Mouse (Mus musculus) cerebellum, postnatal 14 days (tissue): ENCODE measurements around the gene Vsir.
A peak's percentile ranks its signal among the peaks of the same experiment; 100 is the strongest.

Experiments used
- DNase-seq, 2 experiments: peaks; one replicate each; pipeline ENCODE4 v3.0.0; 2021; ENCODE audit warnings: mixed read lengths in 2 of 2

The Vsir gene

DNA sequence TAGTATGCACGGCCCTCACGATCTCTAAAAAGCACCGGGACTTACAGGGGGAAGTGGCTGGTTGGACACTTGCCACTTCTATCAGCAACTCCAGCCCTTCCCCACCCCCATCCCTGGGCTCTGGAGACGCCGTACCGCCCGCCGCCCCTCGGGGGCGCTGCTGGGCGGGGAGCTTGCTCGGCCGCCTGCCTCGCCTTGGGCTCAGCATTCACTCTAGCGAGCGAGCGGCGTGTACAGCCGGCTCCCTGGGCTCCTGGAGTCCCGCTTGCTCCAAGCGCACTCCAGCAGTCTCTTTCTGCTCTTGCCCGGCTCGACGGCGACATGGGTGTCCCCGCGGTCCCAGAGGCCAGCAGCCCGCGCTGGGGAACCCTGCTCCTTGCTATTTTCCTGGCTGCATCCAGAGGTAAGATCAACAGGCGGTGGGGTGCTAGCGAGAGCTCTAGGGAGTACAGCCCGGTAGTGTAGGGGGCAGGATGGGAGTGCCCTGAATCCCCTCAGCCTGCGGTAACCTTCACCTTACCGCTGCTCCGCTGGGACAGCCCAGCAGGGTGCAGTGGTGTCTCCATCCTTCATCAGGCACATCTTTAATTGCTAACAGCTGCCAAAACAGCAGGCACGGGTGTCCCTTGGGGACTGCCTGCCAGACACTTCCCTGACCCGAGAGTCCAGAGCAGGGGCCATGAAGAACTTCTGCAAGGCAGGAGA is at the start of gene Vsir:
Vsir (plus strand) TSS at position 151 of the 705 bp plus-strand sequence.
- DNase-seq = peak; percentile 44 to 67

DNA sequence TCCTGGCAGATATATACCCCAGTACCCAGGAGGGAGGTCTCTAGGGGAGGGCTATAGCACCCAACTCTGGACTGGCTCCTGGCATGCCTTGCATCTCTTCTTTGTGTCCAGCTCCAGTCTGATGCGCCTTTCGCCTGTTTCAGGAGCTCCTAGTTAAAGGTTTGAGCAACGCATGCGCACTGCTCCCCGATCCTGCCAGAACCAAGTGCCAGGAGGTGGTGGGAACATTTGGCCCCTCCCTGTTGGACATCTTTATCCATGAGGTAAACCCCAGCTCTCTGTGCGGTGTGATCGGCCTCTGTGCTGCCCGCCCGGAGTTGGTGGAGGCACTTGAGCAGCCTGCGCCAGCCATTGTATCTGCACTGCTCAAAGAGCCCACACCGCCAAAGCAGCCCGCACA is 47.0 kb upstream of the Vsir start:
- no peak for DNase-seq

DNA sequence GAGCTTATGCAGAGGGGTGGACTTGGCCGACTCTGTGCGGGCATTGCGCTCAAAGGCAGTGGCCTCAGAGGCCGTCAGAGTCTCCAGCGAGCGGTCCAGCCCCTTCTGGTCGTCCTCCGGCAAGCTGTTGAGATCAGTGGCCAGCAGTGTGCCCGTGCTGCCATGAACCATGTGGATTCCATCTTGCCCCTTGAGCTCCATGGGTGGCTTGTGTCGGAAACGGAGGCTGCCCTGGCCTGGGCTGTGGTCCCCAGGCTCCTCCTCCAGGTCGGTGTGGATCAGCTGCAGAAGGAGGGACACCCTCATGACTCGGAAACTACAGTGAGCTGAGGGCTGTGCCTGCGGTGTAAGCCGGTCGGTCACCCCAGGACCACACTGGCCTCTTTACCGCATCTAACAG is 43.2 kb upstream of the Vsir start:
- peak in 1 of 2 experiments; percentile 19 for DNase-seq

DNA sequence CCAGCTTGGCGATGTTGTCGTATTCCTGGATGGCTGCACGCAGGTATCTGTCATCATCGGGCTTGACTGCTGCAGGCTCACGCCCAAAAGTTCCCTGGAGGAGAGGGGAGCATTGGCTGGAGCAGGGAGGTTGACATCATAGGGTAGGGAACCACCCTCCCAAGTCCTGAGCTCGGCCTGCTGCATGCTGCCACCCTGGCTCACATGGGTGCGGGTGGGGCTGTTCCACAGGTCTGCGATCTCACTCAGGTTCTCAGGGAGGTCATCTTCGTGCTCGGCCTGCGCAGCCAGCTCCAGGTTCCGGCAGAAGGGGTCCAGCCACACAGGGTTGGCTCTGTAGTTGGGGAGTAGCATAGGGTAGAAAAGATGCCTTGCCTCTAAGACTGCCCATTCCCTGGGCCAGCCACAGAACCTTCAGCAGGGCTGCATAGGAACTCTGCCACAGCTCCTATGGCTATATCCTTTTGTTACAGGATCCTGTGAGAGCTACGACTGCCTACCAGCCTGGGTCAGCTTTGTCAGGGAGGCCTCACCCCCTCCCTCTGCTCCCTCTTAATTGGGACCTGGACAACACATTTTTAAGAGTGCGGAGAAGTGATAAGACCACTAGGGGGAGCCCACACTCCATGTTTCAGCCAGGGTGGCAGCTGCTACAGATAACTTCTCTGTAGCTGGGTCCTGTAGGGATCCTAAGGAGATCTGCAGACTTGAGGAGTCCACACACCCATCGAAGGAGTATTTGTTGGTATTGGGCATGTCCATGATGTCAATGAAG is 41.6 kb upstream of the Vsir start:
- peak; percentile 87 for DNase-seq

- peak; percentile 64 to 77 for DNase-seq
These were observed 36.0 kb upstream of the Vsir start for GRCm38 (mm10) chr10:60310629-60311028.

DNA sequence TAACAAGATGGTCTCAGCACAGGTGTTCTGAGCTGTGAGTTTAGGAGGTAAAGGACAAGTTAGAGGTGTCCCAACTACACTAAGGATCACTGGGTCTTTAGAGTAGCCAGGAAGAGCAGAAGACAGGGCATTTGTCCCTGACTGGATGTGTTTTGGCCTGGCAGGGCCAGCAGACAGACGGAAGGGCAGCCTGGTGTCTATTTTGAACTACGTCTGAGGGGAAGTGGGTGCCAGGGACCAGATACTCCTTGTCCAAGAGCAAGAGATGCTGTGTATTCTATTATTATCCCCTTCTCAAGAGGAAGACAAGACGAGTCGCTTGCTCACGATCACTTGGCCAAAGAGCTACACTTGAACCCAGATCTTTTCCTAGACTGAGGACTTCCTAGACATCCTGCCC is 33.0 kb upstream of the Vsir start:
- no peak for DNase-seq

- DNase-seq = no peak
These were observed 30.5 kb upstream of the Vsir start for GRCm38 (mm10) chr10:60316166-60316565.

- DNase-seq = peak in 1 of 2 experiments; percentile 36
These were observed 17.5 kb upstream of the Vsir start for GRCm38 (mm10) chr10:60328963-60329650.

- no peak for DNase-seq
These were observed 12.1 kb upstream of the Vsir start for GRCm38 (mm10) chr10:60334583-60334982.

DNA sequence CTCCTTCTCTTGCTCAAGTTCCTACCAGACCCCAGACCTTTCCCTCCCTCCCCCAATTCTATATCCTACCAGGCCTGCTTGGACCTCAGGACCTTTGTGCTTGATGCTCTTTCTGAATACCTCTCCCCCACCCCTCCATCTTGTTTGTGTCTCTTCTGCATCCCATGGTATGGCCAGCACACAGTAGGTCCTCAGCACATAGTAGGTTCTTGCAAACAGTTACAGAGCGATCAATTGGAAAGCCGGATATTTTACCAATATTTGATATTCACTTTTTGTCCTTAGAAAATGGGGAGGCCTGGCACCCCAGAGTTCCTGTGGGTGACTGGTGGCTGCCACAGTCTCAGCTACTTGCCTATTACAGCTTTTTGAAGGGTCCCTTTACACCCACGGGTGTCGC is 11.6 kb upstream of the Vsir start:
- DNase-seq = no peak

GRCm38 (mm10) chr10:60341528-60341927 is 5.1 kb upstream of the Vsir start:
- no peak for DNase-seq

- DNase-seq = no peak
These were observed 2.5 kb upstream of the Vsir start for GRCm38 (mm10) chr10:60344111-60344510.

DNA sequence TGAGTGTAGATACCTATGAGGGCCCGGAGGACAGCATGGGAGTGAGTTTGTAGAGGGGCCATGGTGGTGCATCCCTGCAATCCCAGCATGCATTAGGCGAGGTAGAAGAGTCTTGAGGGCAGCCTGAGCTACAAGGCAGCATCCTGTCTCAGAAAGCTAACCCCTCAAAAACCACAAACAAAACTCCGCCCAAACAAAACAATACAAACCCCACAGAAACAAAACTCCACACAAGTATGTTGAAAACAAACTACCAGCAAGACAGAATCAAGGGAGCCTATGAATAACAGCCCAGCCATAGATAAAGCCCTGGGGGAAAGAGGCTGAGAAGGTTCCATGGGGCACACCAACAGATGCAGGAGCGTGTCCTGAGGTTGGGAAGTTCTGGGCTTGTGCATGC is 595 bp upstream of the Vsir start:
- DNase-seq = no peak

DNA sequence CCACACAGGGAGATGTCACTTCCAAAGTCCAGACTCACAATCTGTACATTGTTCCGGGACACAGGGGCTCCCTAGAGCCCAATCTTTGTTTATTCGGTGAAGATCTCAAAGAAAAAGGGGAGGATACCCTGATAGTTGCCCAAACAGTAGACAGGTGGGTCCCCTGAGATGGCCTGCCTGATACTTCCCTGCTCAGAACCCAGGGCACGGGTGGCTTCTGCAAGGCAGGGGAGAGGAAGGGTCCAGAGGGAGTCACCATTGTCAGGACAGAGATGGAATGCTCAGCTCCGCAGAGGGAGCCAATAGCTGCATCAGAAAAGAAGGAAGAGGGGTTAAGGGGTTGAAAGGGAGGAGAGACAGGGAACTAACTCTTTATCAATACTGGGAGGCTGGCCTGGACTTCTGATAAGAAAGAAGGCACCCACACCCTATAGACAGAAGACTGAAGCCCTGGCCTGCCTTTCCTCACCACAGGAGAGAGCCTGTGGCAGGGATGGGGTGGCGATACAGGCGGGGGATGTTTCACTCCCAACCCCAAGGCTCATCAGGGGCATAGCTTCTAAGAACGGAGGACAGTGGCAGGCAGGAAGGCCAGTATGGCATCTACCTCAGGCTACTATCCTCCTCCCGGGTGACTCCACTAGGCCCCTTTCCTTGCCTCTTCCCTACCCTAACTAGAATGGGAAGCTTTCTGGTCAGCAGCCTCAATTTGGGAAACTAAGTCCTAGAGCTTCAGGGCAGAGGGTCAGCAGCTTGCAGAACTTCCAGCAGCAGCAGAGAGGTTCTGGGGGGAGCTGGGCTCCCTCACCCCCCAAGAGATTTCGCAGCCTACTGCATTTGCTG is 1.3 kb downstream of the Vsir start:
- no peak for DNase-seq

DNA sequence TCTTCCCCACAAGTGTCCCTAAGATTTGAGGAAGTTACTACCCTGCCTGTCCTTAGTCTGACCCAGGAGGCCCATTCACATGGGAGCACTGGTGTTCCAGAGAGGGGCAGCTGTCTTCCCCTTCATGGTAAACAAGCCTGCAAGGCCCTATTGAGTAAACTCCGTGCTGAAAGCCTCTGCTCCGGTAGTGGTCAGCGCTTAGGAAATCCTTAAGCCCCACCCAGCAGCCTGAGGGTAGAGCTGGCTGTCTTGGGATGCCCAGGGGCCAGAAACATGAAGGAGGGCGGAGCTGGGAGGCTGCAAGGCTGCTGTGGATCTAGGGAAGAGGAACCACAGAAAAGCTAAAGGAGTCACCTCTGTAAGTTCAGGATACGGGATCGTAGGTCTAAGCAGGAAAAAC is 2.4 kb downstream of the Vsir start:
- DNase-seq = no peak

DNA sequence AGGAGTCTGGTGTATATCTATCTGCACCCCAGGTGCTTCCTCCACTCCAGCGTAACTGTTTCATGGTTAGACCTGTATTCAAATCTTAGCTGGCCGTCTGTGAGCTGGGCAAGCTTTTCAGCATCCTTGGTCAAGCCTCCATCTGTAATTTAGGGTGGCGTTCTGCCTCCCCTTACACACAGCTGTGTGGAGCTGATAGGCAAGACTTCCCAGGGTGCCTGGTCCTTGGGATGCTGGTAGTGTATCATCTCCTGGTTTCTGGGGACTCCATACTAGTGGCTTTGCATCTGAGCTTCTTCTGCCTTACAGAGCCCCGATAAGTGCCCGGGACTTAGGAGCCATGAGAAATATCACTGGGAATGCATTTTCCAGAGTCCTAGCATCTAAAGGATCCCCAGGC is 3.0 kb downstream of the Vsir start:
- DNase-seq = no peak

GRCm38 (mm10) chr10:60350077-60350804 is 3.6 kb downstream of the Vsir start:
- DNase-seq = no peak

- DNase-seq = peak; percentile 67 to 80
These were observed 4.1 kb downstream of the Vsir start for GRCm38 (mm10) chr10:60350805-60351167.

GRCm38 (mm10) chr10:60351248-60351647 is 4.6 kb downstream of the Vsir start:
- no peak for DNase-seq

- DNase-seq = no peak
These were observed 5.3 kb downstream of the Vsir start for GRCm38 (mm10) chr10:60351761-60352455.

DNA sequence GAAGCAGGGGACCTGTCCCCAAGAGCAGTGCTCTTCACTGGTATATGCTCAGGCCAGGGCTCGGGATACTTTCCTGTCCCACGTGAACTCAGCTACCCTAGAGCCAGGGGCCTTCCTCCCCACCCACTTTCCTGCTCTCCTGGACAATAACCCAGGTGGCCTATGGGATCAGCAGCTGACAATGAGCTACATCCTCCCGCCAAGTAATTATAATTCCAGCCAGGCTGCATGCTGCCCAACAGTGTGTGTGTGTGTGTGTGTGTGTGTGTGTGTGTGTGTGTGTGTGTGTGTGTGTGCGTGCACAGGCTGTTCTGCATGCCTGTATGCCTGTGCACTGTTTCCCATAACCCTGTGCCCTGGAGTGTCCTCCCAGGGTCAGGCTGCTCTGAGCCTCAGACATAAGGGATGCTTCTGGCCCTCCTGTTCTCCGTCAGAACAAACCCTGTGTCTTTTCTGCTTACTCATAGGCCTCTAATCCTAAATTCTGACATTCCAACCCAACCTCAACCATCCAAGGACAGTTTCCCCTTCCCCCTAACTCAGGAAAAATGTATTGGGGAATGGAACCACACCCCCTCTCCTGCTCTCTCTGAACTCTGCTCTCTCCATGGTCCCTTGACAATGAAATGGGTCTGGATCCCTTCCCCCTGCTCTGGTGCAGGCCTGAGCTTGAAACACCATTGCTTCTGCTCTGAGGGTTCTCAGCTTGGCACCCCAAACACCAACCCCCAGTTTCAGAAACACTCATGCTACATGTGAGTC is 6.8 kb downstream of the Vsir start:
- DNase-seq = peak in 1 of 2 experiments; percentile 40
